Mouse (Mus musculus) myocyte (in vitro differentiated cells): Measurements from ENCODE around the gene Hnrnpa3.

Experiments used
- CEBPB ChIP-seq: IDR thresholded peaks from 2 replicates; pipeline ENCODE4 v1.6.1; 2011; ENCODE audit warnings: mild to moderate bottlenecking, moderate library complexity; ENCODE audit not compliant: poor library complexity, insufficient read depth, severe bottlenecking
- E2F4 ChIP-seq: IDR thresholded peaks from one replicate; pipeline ENCODE4 v1.6.1; 2011; ENCODE audit warnings: mild to moderate bottlenecking, control low read depth, moderate library complexity; ENCODE audit not compliant: insufficient read depth
- MAX ChIP-seq: IDR thresholded peaks from one replicate; pipeline ENCODE4 v1.6.1; 2011; ENCODE audit warnings: low read depth, mild to moderate bottlenecking, control low read depth
- MYOD1 ChIP-seq, 3 experiments: IDR thresholded peaks; one replicate each; pipeline ENCODE4 v1.6.1; 2011; ENCODE audit warnings: control low read depth in 2 of 3, low read depth in 2 of 3, mild to moderate bottlenecking in 2 of 3, moderate library complexity in 1 of 3; ENCODE audit not compliant: insufficient read length in 2 of 3, control insufficient read depth in 1 of 3
- MYOG ChIP-seq, 3 experiments: IDR thresholded peaks; one replicate each; pipeline ENCODE4 v1.6.1; 2011; ENCODE audit warnings: control low read depth in 2 of 3, low read depth in 2 of 3, mild to moderate bottlenecking in 2 of 3; ENCODE audit not compliant: insufficient read length in 2 of 3, control insufficient read depth in 1 of 3, insufficient read depth in 1 of 3
- POLR2A ChIP-seq: IDR thresholded peaks from one replicate; pipeline ENCODE4 v1.6.1; 2011; ENCODE audit warnings: low read depth, mild to moderate bottlenecking, control low read depth, moderate library complexity; ENCODE audit not compliant: insufficient read length
- POLR2AphosphoS2 ChIP-seq: IDR thresholded peaks from one replicate; pipeline ENCODE4 v1.6.1; 2011; ENCODE audit warnings: low read depth, control low read depth; ENCODE audit not compliant: insufficient read length
- REST ChIP-seq: IDR thresholded peaks from one replicate; pipeline ENCODE4 v1.6.1; 2011; ENCODE audit warnings: mild to moderate bottlenecking, control low read depth, moderate library complexity; ENCODE audit not compliant: insufficient read depth, insufficient read length
- SRF ChIP-seq: IDR thresholded peaks from one replicate; pipeline ENCODE4 v1.6.1; 2011; ENCODE audit warnings: low read depth; ENCODE audit not compliant: control insufficient read depth, insufficient read length
- TCF12 ChIP-seq: IDR thresholded peaks from one replicate; pipeline ENCODE4 v1.6.1; 2011; ENCODE audit warnings: mild to moderate bottlenecking, control low read depth; ENCODE audit not compliant: poor library complexity, insufficient read depth, severe bottlenecking
- TCF3 ChIP-seq: IDR thresholded peaks from one replicate; pipeline ENCODE4 v1.6.1; 2011; ENCODE audit warnings: low read depth, control low read depth; ENCODE audit not compliant: insufficient read length
- USF1 ChIP-seq: IDR thresholded peaks from one replicate; pipeline ENCODE4 v1.6.1; 2011; ENCODE audit warnings: low read depth, mild to moderate bottlenecking, control low read depth, moderate library complexity

DNA sequence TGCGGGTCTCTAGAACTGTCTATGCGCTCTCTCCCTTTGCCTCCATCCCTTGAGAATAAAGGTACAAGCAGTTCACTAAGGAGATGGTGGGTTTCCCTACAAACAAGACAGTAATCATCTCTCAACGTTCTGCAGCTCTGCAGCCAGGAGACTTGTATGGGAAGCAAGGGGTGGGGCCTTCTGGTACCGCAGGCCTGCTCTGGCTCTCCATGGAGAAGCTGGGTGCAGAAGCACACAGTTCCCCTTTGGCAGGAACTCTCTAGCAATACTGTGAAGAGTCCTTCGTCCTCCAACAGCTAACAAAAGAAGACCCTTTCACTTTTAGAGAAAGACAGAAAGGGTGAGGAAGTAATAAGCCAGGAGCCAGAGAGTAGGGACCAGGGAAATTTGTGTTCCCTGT lies 37.3 kb downstream of the Hnrnpa3 start:
- no peak for TF ChIP-seq POLR2A
- TF ChIP-seq USF1 = no peak
- no peak for TF ChIP-seq SRF
- peak; percentile 9 for TF ChIP-seq POLR2AphosphoS2
- TF ChIP-seq CEBPB = no peak
- TF ChIP-seq TCF12 = no peak
- no peak for TF ChIP-seq MYOD1 (IDR thresholded peaks at IDR 0.05; ENCODE audit: control insufficient read depth in 1 of 3, insufficient read length in 2 of 3, low read depth in 2 of 3)
- TF ChIP-seq REST = no peak
- no peak for TF ChIP-seq MAX
- no peak for TF ChIP-seq MYOG (IDR thresholded peaks at IDR 0.05; ENCODE audit: control insufficient read depth in 1 of 3, insufficient read depth in 1 of 3, insufficient read length in 2 of 3, low read depth in 2 of 3)
- TF ChIP-seq E2F4 = no peak
- TF ChIP-seq TCF3 = no peak
